Mouse (Mus musculus) midbrain, embryonic 12.5 days (tissue): ENCODE measurements at regions not wholly inside any gene's neighbourhood (a gene's known extent, or its start where the extent isn't known, plus 50 kb on each side); places are given as distances from the start of the nearest gene placed in this dataset.
A peak's percentile ranks its signal among the peaks of the same experiment; 100 is the strongest.

Experiments used
- ATAC-seq: fragments of 200-750 bp; cut with Nextera tagmentation; 2 replicates; pipeline ENCODE4 v1.8.0; 2017; ENCODE audit warnings: low read depth, moderate TSS enrichment, moderate library complexity; ENCODE audit not compliant: low FRiP score
- H3K27ac ChIP-seq: fragments of 300-500 bp; sonication (generic); replicated peaks from 2 replicates; pipeline ENCODE4 v1.5.1; 2016; ENCODE audit warnings: mild to moderate bottlenecking
- H3K27me3 ChIP-seq: fragments of 300-500 bp; sonication (generic); 2 replicates; pipeline ENCODE4 v1.6.1; 2016; ENCODE audit warnings: mild to moderate bottlenecking
- H3K36me3 ChIP-seq: fragments of 300-500 bp; sonication (generic); 2 replicates; pipeline ENCODE4 v1.6.1; 2016
- H3K4me1 ChIP-seq: fragments of 300-500 bp; sonication (generic); 2 replicates; pipeline ENCODE4 v1.6.1; 2016
- H3K4me2 ChIP-seq: fragments of 300-500 bp; sonication (generic); replicated peaks from 2 replicates; pipeline ENCODE4 v1.6.1; 2016; ENCODE audit warnings: mild to moderate bottlenecking, moderate library complexity
- H3K4me3 ChIP-seq: fragments of 300-500 bp; sonication (generic); 2 replicates; pipeline ENCODE4 v1.5.1; 2016; ENCODE audit warnings: mild to moderate bottlenecking
- H3K9ac ChIP-seq: fragments of 300-500 bp; sonication (generic); replicated peaks from 2 replicates; pipeline ENCODE4 v1.6.1; 2016; ENCODE audit warnings: mild to moderate bottlenecking, moderate library complexity
- H3K9me3 ChIP-seq: fragments of 300-500 bp; sonication (generic); 2 replicates; pipeline ENCODE4 v1.6.1; 2016; ENCODE audit warnings: mild to moderate bottlenecking
- WGBS: fragments of 180-500 bp; shearing (Covaris S2); methylation state at CpG from one replicate; pipeline ENCODE4 v1.1.7; 2016; 5-methylcytosine and 5-hydroxymethylcytosine counted together

GRCm38 (mm10) chr6:64797600-64797999 lies 68.7 kb downstream of the Atoh1 start:
- Histone ChIP-seq H3K4me2 (no peak overlapping the region), H3K4me3 (no peak overlapping the region), H3K9ac (no peak overlapping the region), H3K9me3 (no peaks in the 10 kb centered on the region), H3K36me3 (no peaks in the 10 kb centered on the region), H3K27me3 (peaks cover 19% of the 10 kb centered on the region), H3K27ac (no peak overlapping the region), H3K4me1 (peaks cover 2% of the 10 kb centered on the region; the same call in 1 of the 2 replicates)
- ATAC-seq, result no peak
- 31% methylated on average over 3 of the region's 3 CpGs for WGBS

GRCm38 (mm10) chr6:64798804-64799203 lies 69.9 kb downstream of the Atoh1 start:
- Histone ChIP-seq H3K4me3 (peak overlapping the region; percentile 46), H3K27ac (no peak overlapping the region)

GRCm38 (mm10) chr6:64799306-64800001 lies 70.5 kb downstream of the Atoh1 start:
- Histone ChIP-seq H3K9ac (peak overlapping the region; percentile 44; the same call in 1 of the 2 replicates), H3K4me1 (peaks cover 2% of the 10 kb centered on the region; the same call in 1 of the 2 replicates), H3K4me2 (peak overlapping the region; percentile 78), H3K27me3 (peaks cover 19% of the 10 kb centered on the region), H3K36me3 (no peaks in the 10 kb centered on the region), H3K4me3 (peak overlapping the region; percentile 46), H3K27ac (no peak overlapping the region), H3K9me3 (no peaks in the 10 kb centered on the region)
- peak; percentile 86 for ATAC-seq
- 8% methylated on average over 22 of the region's 22 CpGs for WGBS

More at GRCm38 (mm10) chr6:64798804-64799203, 69.9 kb downstream of the Atoh1 start:
- H3K4me1 ChIP-seq, result peaks cover 2% of the 10 kb centered on the region; the same call in 1 of the 2 replicates
- H3K9me3 ChIP-seq, result no peaks in the 10 kb centered on the region
- H3K27me3 ChIP-seq, result peaks cover 19% of the 10 kb centered on the region
- H3K9ac ChIP-seq, result no peak overlapping the region
- H3K36me3 ChIP-seq, result no peaks in the 10 kb centered on the region
- peak overlapping the region; percentile 78 for H3K4me2 ChIP-seq
- 69% methylated on average over 5 of the region's 5 CpGs for WGBS
- ATAC-seq, result no peak

GRCm38 (mm10) chr6:64800965-64801364 lies 72.0 kb downstream of the Atoh1 start:
- no peak overlapping the region for H3K4me3 ChIP-seq
- H3K4me1 ChIP-seq, result peaks cover 2% of the 10 kb centered on the region; the same call in 1 of the 2 replicates
- no peaks in the 10 kb centered on the region for H3K36me3 ChIP-seq
- H3K9ac ChIP-seq, result no peak overlapping the region
- H3K4me2 ChIP-seq, result no peak overlapping the region
- H3K27me3 ChIP-seq, result peaks cover 19% of the 10 kb centered on the region
- no peak overlapping the region for H3K27ac ChIP-seq
- no peaks in the 10 kb centered on the region for H3K9me3 ChIP-seq
- WGBS, result 45% methylated on average over 3 of the region's 3 CpGs
- ATAC-seq, result no peak

- H3K4me1 ChIP-seq, result no peaks in the 10 kb centered on the region
- WGBS, result 93% methylated on average over 1 of the region's 1 CpGs
These were observed 86.2 kb downstream of the Atoh1 start for GRCm38 (mm10) chr6:64815115-64815514.

GRCm38 (mm10) chr6:64849097-64849648 lies 120.2 kb downstream of the Atoh1 start:
- Histone ChIP-seq H3K4me3 (no peak overlapping the region), H3K9ac (no peak overlapping the region), H3K4me1 (peaks cover 5% of the 10 kb centered on the region), H3K27me3 (no peaks in the 10 kb centered on the region), H3K4me2 (no peak overlapping the region), H3K9me3 (no peaks in the 10 kb centered on the region), H3K27ac (no peak overlapping the region), H3K36me3 (no peaks in the 10 kb centered on the region)
- WGBS, result 37% methylated on average over 4 of the region's 4 CpGs
- 0 out of 2 replicates have a peak, but pooled peaks have one; percentile 41 for ATAC-seq

More at GRCm38 (mm10) chr6:64815115-64815514, 86.2 kb downstream of the Atoh1 start:
- Histone ChIP-seq H3K4me2 (no peak overlapping the region), H3K36me3 (no peaks in the 10 kb centered on the region), H3K4me3 (no peak overlapping the region), H3K27me3 (no peaks in the 10 kb centered on the region), H3K27ac (no peak overlapping the region), H3K9me3 (no peaks in the 10 kb centered on the region), H3K9ac (no peak overlapping the region)
- ATAC-seq, result no peak

GRCm38 (mm10) chr6:64862901-64863300 lies 134.0 kb downstream of the Atoh1 start:
- no peak for ATAC-seq
- no peak overlapping the region for H3K27ac ChIP-seq
- no peak overlapping the region for H3K9ac ChIP-seq
- no peaks in the 10 kb centered on the region for H3K27me3 ChIP-seq
- H3K4me1 ChIP-seq, result no peaks in the 10 kb centered on the region
- H3K9me3 ChIP-seq, result no peaks in the 10 kb centered on the region
- WGBS, result 85% methylated on average over 4 of the region's 4 CpGs
- H3K4me3 ChIP-seq, result no peak overlapping the region
- no peak overlapping the region for H3K4me2 ChIP-seq
- no peaks in the 10 kb centered on the region for H3K36me3 ChIP-seq

GRCm38 (mm10) chr6:64896420-64896819 lies 146.0 kb upstream of the Smarcad1 start:
- Histone ChIP-seq H3K9me3 (no peaks in the 10 kb centered on the region), H3K27ac (no peak overlapping the region), H3K36me3 (no peaks in the 10 kb centered on the region), H3K27me3 (no peaks in the 10 kb centered on the region), H3K4me2 (no peak overlapping the region), H3K4me1 (no peaks in the 10 kb centered on the region), H3K9ac (no peak overlapping the region), H3K4me3 (no peak overlapping the region)
- no peak for ATAC-seq
- WGBS, result 79% methylated on average over 5 of the region's 5 CpGs
